Mouse (Mus musculus): ENCODE measurements at regions not wholly inside any gene's neighbourhood (a gene's known extent, or its start where the extent isn't known, plus 50 kb on each side); places are given as distances from the start of the nearest gene placed in this dataset.

GRCm38 (mm10) chr12:68860332-68860731 lies 298.7 kb downstream of the Rps29 start:
- TF ChIP-seq CTCF (conservative IDR thresholded peaks at IDR 0.05 in 1 of 2, IDR thresholded peaks at IDR 0.05 in 1 of 2; ENCODE audit: low read depth in 2 of 2, low read length in 2 of 2) (no peak), CHD2 (IDR thresholded peaks at IDR 0.05; ENCODE audit: low read length) (no peak), POLR2AphosphoS2 (IDR thresholded peaks at IDR 0.05; ENCODE audit: low read depth, low read length) (no peak), POLR2A (IDR thresholded peaks at IDR 0.05; ENCODE audit: low read depth, low read length) (no peak)
